Mouse (Mus musculus) heart, embryonic 12.5 days (tissue): ENCODE data around the gene Gm19684. TPM values are rescaled to one million over a fixed set of nuclear protein-coding genes. Genes with fewer than 3 reads are reported as not detected.
A peak's percentile ranks its signal among the peaks of the same experiment; 100 is the strongest.
"Not testable (repeated sequence)": the region's sequence is repeated elsewhere in the genome, so short reads cannot be mapped to it uniquely, and the experiment has no call there.

Experiments
- ATAC-seq: fragments of 200-750 bp; cut with Nextera tagmentation; 2 replicates; pipeline ENCODE4 v1.8.0; 2017; ENCODE audit warnings: moderate TSS enrichment, moderate library complexity; ENCODE audit not compliant: insufficient number of reproducible peaks, low FRiP score
- H3K27ac ChIP-seq: fragments of 300-500 bp; sonication (generic); 2 replicates; pipeline ENCODE4 v1.5.1; 2016; ENCODE audit warnings: mild to moderate bottlenecking, moderate library complexity; ENCODE audit not compliant: poor library complexity, severe bottlenecking
- H3K27me3 ChIP-seq: fragments of 300-500 bp; sonication (generic); replicated peaks from 2 replicates; pipeline ENCODE4 v1.6.1; 2016; ENCODE audit warnings: mild to moderate bottlenecking, moderate library complexity
- H3K36me3 ChIP-seq: fragments of 300-500 bp; sonication (generic); 2 replicates; pipeline ENCODE4 v1.6.1; 2016; ENCODE audit warnings: mild to moderate bottlenecking, moderate library complexity
- H3K4me1 ChIP-seq: fragments of 300-500 bp; sonication (generic); replicated peaks from 2 replicates; pipeline ENCODE4 v1.6.1; 2016; ENCODE audit warnings: mild to moderate bottlenecking
- H3K4me2 ChIP-seq: fragments of 300-500 bp; sonication (generic); 2 replicates; pipeline ENCODE4 v1.6.1; 2016; ENCODE audit warnings: mild to moderate bottlenecking, moderate library complexity
- H3K4me3 ChIP-seq: fragments of 300-500 bp; sonication (generic); 2 replicates; pipeline ENCODE4 v1.5.1; 2016; ENCODE audit warnings: mild to moderate bottlenecking
- H3K9ac ChIP-seq: fragments of 300-500 bp; sonication (generic); 2 replicates; pipeline ENCODE4 v1.6.1; 2016; ENCODE audit warnings: mild to moderate bottlenecking, moderate library complexity
- H3K9me3 ChIP-seq: fragments of 300-500 bp; sonication (generic); replicated peaks from 2 replicates; pipeline ENCODE4 v1.6.1; 2016; ENCODE audit warnings: mild to moderate bottlenecking, moderate library complexity
- WGBS: fragments of 180-500 bp; shearing (Covaris S2); methylation state at CpG from one replicate; pipeline ENCODE4 v1.1.7; 2016; 5-methylcytosine and 5-hydroxymethylcytosine counted together
- polyA plus RNA-seq: library from polyadenylated mRNA; unstranded; fragments of >200 nt; fragmentation: Nextera tagmentation; extraction: Ambion mirVana; gene quantifications from 2 replicates; pipeline ENCODE4 v1.2.1, GENCODE M21; 2016

Gene Gm19684
- polyA plus RNA-seq, 1 experiment from 2014 or later, result not detected

DNA sequence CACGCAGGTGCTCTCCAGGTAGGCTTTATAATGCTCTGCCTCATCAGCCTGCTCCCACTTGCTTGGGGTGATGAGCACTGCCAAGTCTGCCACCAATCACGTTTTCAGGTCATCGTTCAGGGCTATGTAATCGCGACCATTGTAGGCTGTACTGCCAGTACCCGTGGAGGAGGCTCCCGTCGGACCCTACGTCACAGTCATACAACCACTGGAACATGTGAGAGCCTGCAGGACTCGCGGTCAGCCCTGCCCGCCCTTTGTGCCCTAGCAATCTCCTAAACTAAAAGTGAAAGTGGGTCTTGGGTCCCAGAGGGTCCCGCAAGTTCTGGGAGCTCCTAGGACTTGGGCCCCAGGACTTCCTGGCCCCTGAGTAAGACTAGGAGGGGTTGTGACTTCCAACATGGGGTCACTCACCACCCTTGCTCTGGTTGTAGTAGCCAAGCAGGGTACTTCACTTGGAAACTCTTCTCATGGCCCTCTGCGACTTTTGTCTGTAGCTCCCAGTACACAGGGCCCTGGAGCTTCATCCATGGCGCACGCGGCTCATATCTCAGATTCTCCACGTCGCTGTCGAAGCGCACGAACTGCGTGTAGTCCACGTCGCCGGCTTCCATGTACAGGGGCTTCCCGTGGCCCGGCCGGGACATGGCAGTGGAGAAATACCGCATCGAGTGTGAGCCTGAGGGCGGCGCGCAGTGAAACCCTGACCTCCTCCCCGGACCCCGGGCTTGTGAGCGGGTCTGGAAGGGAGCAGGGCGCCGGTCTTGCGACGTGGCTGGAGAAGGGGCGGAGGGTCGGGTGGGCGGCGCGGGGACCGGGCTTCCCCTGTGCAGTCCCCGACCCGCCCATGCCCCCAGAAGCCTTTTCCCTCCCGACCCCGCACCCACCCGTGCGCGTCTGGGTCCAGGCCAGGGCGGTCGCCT lies 39.9 kb downstream of the Gm19684 start:
- peaks cover 15% of the 10 kb centered on the region; the same call in 1 of the 2 replicates for H3K4me1 ChIP-seq
- H3K36me3 ChIP-seq, result no peaks in the 10 kb centered on the region
- no peak overlapping the region for H3K27ac ChIP-seq
- 3% methylated on average over 53 of the region's 56 CpGs for WGBS
- peak overlapping the region; percentile 51 for H3K4me2 ChIP-seq
- no peaks in the 10 kb centered on the region for H3K9me3 ChIP-seq
- H3K4me3 ChIP-seq, result peak overlapping the region; percentile 34
- peak; percentile 15; the same call in 1 of the 2 replicates for ATAC-seq
- peaks cover 81% of the 10 kb centered on the region for H3K27me3 ChIP-seq
- no peak overlapping the region for H3K9ac ChIP-seq

DNA sequence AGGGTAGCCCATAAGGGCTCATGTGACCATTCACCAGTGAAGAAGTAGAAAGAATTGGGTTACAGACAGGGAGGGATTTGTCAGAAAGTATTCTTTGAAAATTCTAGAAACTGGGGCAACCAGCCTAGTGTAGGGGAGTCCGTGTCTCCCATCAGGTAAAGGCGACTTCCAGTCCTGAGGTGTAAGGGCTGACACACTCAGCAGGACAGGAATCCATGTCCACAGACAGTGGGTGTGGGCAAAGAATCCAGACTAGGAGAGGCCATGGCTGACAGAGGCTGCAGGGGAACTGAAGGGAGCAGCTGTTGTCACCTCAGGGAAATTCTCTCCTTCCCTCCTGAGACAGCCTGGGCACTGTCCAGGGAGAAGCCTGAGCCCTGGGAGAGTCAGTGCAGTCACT lies 45.4 kb downstream of the Gm19684 start:
- H3K4me2 ChIP-seq, H3K9ac ChIP-seq, H3K27ac ChIP-seq, ATAC-seq, H3K4me3 ChIP-seq, H3K9me3 ChIP-seq, H3K4me1 ChIP-seq, H3K36me3 ChIP-seq: not testable (repeated sequence)
- 25% methylated on average over 2 of the region's 2 CpGs for WGBS
- peaks cover 86% of the 10 kb centered on the region for H3K27me3 ChIP-seq

DNA sequence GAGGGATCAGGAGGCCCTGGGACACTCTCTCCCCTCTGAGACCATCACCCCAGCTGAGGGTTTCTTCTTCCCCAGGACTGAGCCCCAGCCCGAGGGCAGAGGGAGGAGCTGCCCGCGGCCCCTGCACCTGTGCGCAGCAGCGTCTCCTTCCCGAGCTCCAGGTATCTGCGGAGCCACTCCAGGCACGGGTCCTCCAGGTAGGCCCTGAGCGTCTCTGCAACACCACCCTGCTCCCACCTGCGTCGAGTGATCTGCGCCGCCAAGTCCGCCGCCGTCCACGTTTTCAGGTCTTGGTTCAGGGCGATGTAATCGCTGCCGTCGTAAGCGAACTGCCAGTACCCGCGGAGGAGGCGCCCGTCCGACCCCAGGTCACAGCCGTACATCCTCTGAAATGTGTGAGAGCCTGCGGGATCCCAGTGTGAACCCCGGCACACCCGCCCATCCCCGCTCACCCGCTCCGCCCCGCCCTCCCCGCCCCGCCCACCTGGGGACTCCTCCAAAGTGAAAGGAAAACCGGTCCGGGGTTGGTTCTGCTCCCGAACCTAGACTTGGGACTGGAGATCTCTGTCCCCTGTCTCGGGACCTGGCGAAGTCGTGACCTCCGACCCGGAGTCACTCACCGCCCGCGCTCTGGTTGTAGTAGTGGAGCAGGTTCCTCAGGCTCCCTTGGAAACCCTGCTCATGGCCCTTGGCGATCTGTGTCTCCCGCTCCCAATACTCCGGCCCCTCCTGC lies 46.0 kb downstream of the Gm19684 start:
- ATAC-seq, result no peak
- H3K36me3 ChIP-seq, result no peaks in the 10 kb centered on the region
- H3K27ac ChIP-seq, result no peak overlapping the region
- 1% methylated on average over 48 of the region's 51 CpGs for WGBS
- no peak overlapping the region for H3K9ac ChIP-seq
- H3K27me3 ChIP-seq, result peaks cover 82% of the 10 kb centered on the region
- H3K4me2 ChIP-seq, result peak overlapping the region; percentile 75
- peaks cover 10% of the 10 kb centered on the region for H3K4me1 ChIP-seq
- H3K9me3 ChIP-seq, result no peaks in the 10 kb centered on the region; the same call in 1 of the 2 replicates
- H3K4me3 ChIP-seq, result peak overlapping the region; percentile 49

DNA sequence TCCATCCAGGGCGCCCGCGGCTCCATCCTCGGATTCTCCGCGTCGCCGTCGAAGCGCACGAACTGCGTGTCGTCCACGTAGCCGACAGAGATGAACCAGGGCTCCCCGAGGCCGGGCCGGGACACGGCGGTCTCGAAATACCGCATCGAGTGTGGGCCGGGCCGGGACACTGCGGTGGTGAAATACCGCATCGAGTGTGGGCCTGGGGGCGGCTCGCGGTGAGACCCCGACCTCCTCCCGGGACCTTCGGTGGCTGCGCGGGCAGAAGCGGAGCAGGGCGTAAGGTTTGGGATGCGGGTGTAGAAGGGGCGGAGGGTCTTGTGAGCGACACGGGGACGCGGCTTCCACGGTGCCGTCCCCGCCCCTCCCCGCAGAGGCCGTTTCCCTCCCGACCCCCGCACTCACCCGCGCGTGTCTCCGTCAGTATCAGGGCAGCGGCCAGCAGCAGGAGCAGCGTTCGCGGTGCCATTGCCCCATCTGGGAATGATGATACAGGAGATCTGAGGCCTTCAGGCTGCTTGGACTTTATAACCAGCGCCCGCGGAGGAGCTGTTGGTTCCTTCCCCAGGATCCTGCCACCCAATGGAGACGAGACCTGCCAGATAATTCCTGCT lies 46.7 kb downstream of the Gm19684 start, which contains the start of gene Gm8909:
TSS of gene Gm8909 (minus strand) at position 499 of the 614 bp plus-strand sequence.
- H3K27me3 ChIP-seq, result peaks cover 77% of the 10 kb centered on the region
- WGBS, result 2% methylated on average over 63 of the region's 63 CpGs
- no peaks in the 10 kb centered on the region for H3K36me3 ChIP-seq
- no peaks in the 10 kb centered on the region; the same call in 1 of the 2 replicates for H3K9me3 ChIP-seq
- no peak within 1 kb of the TSS for H3K27ac ChIP-seq
- no peak within 1 kb of the TSS for H3K9ac ChIP-seq
- H3K4me2 ChIP-seq, result peak within 1 kb of the TSS; percentile 75
- ATAC-seq, result no peak
- H3K4me1 ChIP-seq, result peaks cover 10% of the 10 kb centered on the region
- peak within 1 kb of the TSS; percentile 49 for H3K4me3 ChIP-seq

DNA sequence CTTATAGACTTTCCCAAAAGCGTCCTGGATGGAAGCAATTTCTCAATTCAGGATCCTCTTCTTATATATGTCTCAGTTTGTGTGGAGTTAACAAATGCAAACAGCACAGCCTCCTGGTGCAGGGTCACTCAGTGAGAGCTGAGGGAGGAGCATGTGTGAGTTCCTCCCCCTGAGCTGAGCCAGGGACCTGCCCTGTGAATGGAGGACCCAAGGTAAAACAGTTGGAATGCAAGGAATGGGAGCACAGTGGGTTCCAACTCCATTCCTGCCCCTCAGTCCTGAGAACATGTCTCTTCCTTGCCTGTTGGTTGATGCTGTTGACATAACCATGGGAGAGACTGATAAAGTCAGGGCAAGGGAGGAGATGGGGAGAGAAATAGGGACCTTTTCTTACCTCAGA lies 47.6 kb downstream of the Gm19684 start:
- not testable (repeated sequence) for H3K4me3 ChIP-seq, H3K4me1 ChIP-seq, H3K36me3 ChIP-seq, H3K9ac ChIP-seq, H3K4me2 ChIP-seq, ATAC-seq, H3K27ac ChIP-seq, H3K9me3 ChIP-seq
- H3K27me3 ChIP-seq, result peaks cover 69% of the 10 kb centered on the region
- 45% methylated on average over 1 of the region's 1 CpGs for WGBS

GRCm38 (mm10) chr17:36169753-36170152 lies 48.3 kb downstream of the Gm19684 start:
- ATAC-seq, result no peak
- Histone ChIP-seq H3K4me1 (peaks cover 10% of the 10 kb centered on the region), H3K36me3 (no peaks in the 10 kb centered on the region), H3K27ac (no peak overlapping the region), H3K4me3 (no peak overlapping the region), H3K9me3 (no peaks in the 10 kb centered on the region; the same call in 1 of the 2 replicates), H3K9ac (no peak overlapping the region), H3K4me2 (no peak overlapping the region), H3K27me3 (peaks cover 65% of the 10 kb centered on the region)

- Histone ChIP-seq H3K36me3 (no peaks in the 10 kb centered on the region), H3K27ac (no peak overlapping the region), H3K4me2 (no peak overlapping the region), H3K4me1 (peaks cover 10% of the 10 kb centered on the region), H3K4me3 (no peak overlapping the region), H3K9me3 (no peaks in the 10 kb centered on the region; the same call in 1 of the 2 replicates), H3K9ac (no peak overlapping the region), H3K27me3 (peaks cover 59% of the 10 kb centered on the region)
- ATAC-seq, result no peak
- 28% methylated on average over 1 of the region's 1 CpGs for WGBS
These were observed 48.9 kb downstream of the Gm19684 start for GRCm38 (mm10) chr17:36170287-36170814.

DNA sequence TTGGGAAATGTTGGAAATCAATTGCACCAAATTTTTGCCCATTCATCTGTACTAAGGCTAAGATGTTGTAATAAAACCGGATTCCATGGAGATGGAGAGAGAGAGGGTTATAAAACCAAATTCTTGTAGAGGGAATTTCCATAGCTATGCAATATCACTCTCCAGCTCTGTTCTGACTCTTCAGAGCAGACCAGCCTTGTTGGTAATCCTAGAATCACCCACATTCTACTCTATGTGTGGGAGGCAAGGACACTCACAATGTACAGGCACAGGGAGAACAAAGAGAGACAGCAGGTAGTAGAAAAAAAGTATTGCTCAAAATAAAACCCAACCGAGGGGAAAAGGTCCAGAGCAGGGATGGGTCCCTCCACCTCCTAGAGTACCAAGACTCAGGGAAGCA lies 54.7 kb downstream of the Gm19684 start:
- ATAC-seq, H3K27ac ChIP-seq, H3K9ac ChIP-seq, H3K4me3 ChIP-seq, H3K4me2 ChIP-seq, H3K9me3 ChIP-seq, H3K36me3 ChIP-seq, H3K4me1 ChIP-seq: not testable (repeated sequence)
- peaks cover 24% of the 10 kb centered on the region for H3K27me3 ChIP-seq
- no CpG with 5 or more reads among the region's 2 CpGs for WGBS

DNA sequence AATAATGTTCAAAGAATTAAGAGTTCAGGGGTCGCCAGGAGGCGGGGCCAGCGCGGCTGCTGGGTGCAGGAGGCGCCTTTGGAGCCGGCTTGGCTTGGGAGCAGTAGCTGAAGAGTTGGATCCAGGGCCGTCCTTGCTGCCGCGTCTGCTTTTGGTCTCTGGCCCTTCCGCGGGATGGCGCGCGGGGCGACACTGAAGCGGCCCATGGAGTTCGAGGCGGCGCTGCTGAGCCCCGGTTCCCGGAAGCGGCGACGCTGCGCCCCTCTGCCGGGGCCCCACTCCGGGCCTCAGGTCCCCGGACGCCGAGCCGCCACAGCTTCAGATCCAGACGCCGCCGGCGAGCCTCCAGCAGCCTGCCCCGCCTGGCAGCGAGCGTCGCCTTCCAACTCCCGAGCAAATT lies 57.5 kb downstream of the Gm19684 start:
- H3K4me3 ChIP-seq, result peak overlapping the region; percentile 48
- under 1% methylated on average over 40 of the region's 40 CpGs for WGBS
- not testable (repeated sequence) for H3K4me1 ChIP-seq, ATAC-seq, H3K27ac ChIP-seq, H3K36me3 ChIP-seq, H3K9me3 ChIP-seq
- H3K9ac ChIP-seq, result peak overlapping the region; percentile 62
- peak overlapping the region; percentile 84 for H3K4me2 ChIP-seq
- peaks cover 34% of the 10 kb centered on the region for H3K27me3 ChIP-seq
